Mouse (Mus musculus): ENCODE data around the gene Cyb5b.
"Not testable (repeated sequence)": the region's sequence is repeated elsewhere in the genome, so short reads cannot be mapped to it uniquely, and the experiment has no call there.

Gene Cyb5b

DNA sequence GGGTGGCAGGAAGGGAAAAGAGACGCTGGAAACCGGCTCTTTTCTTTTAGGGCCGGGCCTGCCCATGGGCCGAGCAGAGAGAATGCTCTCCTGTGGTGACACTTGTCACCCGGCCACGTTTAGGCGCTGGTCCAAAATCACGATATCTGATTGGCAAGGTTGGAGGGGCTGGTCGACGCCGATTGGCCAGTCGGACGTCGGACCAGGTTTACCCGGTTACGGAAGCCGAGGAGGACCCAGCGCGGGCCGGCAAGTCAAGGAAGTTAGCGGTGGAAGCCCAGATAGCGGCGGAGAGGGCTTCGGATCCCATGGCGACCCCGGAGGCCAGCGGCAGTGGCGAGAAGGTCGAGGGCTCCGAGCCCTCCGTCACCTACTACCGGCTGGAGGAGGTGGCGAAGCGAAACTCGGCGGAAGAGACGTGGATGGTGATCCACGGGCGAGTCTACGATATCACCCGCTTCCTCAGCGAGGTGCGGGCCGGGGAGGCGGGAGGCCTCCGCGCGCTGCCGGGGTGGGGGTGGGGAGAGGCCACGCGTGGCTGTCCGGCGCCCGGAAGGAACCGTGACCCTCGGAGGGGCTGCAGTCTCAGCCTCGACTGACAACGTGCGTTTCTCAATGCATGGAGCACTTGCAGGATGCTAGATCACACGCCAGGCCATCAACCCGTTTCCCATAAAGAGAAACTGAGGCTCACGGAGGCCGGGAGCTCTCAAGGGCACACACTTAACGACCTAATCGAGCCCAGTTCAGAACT is at the start of gene Cyb5b:
TSS of gene Cyb5b (plus strand) at position 237 of the 754 bp plus-strand sequence.
- peak; percentile 93 for DNase-seq (ENCODE audit: low read depth, low spot score)

DNA sequence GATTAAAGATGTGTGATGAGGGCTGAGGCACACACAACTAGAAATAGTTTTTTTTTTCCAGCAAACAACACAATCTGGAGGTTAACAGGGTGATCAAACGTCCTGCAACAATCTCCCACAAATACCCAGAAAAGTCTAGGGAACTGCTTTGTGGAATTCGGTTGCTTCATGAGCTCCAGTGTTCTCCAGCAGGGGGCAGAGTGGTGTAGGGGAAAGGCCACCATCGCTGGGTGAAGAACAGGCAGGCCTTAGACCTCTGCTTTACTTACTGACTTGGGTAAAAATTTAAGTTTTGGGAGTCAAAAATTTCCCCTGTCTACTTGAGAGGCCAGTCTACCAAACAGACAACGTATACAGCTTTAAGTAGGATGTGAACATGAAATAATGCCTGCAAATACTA is 45.9 kb upstream of the Cyb5b start:
- DNase-seq (ENCODE audit: low read depth, low spot score) = peak; percentile 38

DNA sequence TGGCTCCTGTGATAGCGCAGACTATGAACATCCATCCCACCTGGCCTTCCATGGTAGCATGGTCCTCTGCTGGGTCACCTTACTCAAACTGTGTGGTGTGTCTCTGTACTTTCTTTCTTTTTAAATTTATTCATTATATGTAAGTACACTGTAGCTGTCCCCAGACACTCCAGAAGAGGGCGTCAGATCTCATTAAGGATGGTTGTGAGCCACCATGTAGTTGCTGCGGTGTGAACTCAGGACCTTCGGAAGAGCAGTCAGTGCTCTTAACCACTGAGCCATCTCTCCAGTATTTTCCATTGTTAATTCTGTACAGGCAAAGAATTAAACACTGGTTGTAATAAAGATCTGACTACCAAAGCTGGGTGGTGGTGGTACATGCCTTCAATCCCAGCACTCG is 42.4 kb upstream of the Cyb5b start:
- DNase-seq (ENCODE audit: low read depth, low spot score) = not testable (repeated sequence)

DNA sequence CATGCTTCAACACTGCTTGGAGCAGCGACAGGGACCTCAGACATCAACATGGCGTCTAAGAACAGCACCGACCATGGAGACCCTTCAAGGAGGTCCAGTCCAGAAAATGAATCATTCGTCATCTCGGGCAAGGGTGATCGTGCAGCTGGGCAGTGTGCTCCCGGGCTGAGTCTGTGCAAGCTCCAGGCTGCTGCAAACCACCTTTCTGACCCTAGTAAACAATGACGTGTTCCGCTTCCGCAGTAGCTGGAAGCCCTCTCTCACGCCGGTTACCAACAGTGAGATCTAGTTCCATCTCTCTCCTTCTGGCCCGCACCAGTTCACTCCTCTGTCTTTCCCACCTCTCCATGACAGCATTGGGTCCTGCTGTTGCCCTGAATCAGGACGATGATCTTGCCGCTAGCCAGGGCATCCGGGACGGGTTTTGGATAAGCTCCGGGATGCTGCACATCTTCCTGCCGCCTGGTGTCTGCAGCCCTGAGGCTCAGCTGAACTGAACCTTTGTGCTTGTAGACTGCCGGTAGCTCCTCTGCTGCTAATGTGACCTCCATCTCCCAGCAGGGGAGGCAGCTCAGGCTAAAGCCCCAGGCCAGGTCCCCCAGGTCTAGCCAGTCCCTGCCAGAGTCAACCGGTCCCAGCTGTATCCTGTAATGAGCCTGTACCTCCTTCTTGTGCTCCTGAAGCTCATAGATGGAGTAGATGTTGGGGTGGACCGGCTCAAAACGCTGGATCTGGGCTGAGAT is 41.3 kb upstream of the Cyb5b start:
- DNase-seq (ENCODE audit: low read depth, low spot score) = no peak

DNA sequence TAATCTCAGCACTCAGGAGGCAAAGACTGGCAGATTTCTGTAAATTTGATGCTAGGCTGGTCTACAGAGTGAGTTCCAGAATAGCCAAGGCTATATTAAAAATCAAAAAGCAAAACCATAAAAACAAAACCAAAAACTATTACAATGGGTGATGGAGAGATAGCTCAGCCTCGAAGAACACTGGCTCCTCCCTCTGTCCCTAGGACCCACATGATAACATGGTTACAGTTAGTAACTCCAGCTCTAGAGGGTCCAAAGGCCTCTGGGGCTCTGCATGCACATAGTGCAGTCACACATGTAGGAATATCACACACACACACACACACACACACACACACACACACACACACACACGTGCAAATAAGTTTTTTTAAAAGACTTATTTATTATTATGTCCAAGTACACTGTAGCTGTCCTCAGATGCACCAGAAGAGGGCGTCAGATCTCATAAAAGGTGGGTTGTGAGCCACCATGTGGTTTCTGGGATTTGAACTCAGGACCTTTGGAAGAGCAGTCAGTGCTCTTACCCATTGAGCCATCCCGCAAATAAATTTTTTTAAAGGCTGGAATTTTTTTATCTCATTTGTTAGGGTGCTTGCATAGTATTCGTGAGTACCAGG is 40.5 kb upstream of the Cyb5b start:
- DNase-seq (ENCODE audit: low read depth, low spot score) = no peak

DNA sequence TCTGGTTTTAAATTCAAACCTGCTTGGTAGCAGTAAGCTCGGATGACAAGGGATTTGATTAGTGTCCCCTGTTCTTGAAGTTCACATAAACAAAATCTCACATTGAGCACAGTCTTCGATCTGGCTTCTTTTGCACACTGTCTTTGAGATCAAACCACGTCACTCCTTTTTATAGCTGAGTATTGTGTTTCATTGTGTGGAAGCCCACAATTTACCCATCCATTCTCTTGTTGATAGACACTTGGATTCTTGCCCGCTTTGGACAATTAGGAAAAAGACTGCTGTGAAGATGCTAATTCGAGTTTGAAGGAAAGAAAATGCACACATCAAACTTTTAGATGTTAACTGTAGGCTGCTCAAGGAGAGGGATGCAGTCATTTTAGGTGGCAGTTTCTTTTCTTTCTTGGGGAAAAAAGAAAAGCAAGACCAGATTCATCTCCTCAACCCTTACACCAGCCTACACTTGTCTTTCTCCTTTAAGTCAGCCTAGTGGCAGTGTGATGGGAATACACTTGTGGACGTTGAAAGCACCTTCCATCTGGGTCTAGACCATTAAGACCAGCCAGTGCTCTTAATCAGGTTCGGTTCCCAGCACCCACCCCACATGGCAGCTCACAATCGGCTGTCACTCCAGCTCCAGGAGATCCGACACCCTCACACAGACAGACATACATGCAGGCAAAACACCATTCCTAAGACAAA is 39.7 kb upstream of the Cyb5b start:
- no peak for DNase-seq (ENCODE audit: low read depth, low spot score)

DNA sequence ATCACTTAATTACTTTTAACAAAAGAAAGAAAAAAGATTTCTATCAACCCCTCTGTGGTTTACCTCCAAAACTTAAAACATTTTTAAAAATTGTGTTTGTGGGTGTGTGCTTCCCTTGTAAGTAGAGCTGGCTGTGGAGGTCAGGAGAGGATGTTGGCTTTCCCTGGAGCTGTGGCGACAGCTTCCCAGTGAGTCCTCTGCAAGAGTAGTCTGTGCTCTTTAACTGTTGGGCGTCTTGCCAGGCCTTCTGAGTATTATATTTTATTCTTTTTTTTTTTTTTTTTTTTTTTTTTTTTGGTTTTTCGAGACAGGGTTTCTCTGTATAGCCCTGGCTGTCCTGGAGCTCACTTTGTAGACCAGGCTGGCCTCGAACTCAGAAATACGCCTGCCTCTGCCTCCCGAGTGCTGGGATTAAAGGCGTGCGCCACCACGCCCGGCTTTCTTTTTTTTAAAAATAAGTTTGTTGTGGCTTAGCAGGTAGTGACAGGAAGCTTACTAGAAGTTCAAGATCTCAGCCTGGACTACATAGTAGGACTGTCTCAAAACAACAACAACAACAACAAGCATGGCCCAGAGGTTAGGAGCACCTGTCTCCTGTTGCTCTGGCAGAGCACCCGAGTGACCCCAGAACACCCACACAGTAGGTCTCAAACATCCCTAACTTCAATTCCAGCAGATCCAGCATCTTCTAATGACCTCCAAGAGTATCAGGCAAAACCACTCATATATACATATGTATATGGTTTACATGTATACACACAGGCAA is 38.9 kb upstream of the Cyb5b start:
- no peak for DNase-seq (ENCODE audit: low read depth, low spot score)

DNA sequence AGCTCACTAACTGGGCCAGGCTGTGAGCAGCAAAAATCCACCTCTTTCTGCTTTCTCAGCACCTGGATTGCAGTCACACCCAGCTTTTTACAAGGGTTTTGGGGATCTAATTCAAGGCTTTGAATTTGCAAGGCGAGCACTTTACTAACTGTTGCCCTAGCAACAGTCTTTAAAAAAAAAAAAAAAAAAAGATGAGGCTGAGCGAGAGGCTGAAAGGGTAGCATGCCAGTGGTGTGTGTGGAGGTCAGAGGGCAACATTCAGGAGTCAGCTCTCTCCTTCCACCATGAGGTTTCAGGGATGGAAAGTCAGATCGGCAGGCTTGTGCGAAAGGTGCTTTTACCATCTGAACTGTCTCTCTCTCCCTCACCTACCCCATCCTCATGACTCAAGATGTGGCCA is 37.2 kb upstream of the Cyb5b start:
- no peak for DNase-seq (ENCODE audit: low read depth, low spot score)

DNA sequence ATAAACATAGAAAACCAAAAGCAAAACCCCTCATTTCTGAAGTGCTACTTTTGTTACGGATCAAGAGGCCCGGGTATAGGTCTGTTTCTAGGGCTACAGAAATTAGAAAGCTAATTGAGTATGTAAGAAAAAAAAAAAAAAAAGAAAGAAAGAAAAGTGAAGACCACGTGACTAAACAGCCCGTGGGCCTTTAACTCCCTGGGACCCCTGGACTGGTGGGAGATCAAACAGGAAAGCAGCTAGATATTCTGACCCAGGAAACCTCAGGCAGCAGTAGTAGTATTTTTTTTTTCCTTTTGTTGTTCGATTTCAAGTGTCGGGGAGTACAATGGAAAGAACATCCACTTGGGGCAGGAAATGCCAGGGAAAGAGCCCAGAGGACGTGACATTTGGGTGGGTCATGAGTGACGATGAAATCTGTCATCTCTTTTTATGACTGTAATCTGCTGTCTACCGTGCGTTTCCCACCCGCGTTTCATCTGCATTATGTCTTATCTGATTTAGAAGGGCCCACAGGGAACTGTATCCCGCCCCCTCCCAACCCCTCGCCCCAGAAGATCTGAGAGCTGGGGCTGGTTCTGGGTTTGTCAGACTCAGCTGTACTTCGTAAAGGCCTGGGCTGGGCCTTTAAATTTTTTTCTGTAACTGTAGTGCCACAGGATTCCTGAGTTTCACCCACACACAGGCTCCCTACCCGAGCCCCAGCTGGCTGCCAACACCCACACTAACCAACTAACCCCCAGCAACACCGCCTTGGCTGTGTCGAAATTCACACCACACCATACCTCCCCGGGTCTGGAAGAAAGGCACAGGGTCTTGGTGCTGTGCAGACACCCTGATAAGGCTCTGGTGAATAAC is 36.1 kb upstream of the Cyb5b start:
- DNase-seq (ENCODE audit: low read depth, low spot score) = peak; percentile 47

DNA sequence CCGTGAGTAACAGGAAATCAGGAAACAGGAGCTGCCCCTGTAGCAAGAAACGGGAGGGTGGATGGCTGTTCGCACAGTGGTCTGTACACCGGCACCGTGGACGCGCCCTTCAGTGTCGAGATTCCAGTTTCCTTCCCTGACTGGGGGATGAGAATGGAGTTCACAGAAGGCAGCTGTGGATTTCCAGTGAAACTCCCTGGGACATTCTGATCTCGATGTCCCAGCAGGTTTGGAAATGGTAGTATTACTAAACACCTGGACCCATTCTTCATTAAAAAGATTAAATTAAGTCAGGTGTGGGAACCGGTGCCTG is 35.5 kb upstream of the Cyb5b start:
- no peak for DNase-seq (ENCODE audit: low read depth, low spot score)

DNA sequence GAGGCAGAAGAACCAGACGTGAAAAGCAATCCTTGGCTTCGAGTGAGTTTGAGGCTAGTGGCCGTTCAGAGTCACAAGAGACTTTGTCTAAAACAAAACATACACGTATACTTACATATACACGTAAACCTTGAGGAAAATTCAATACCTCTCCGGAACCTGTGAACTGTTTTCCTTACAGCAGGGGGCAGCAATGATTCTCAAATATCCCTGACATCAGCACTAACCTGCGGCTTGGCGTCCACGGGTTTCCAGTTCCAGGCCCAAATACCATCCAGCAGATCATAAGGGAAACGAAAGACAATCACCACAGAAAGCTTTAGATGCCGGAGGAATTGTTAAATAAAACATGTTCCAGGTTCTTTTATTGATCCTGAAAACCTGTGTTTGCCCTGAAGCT is 34.4 kb upstream of the Cyb5b start:
- no peak for DNase-seq (ENCODE audit: low read depth, low spot score)

DNA sequence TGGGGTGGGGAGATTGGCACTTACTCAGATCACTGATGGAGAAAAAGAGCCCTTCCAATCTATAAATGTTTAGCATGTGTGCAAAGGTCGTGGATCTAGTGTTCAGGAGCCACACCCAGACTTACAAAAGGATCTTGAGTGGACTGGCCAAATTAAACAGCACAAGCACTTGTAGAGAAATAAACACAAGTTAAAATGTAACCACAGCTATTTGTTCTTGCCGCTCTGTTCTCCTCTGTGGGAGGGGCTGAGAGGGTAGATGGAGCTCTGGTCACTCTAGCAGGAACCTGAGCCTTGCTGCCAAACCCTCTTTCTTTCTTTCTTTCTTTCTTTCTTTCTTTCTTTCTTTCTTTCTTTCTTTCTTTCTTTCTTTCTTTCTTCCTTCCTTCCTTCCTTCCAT is 33.4 kb upstream of the Cyb5b start:
- no peak for DNase-seq (ENCODE audit: low read depth, low spot score)

DNA sequence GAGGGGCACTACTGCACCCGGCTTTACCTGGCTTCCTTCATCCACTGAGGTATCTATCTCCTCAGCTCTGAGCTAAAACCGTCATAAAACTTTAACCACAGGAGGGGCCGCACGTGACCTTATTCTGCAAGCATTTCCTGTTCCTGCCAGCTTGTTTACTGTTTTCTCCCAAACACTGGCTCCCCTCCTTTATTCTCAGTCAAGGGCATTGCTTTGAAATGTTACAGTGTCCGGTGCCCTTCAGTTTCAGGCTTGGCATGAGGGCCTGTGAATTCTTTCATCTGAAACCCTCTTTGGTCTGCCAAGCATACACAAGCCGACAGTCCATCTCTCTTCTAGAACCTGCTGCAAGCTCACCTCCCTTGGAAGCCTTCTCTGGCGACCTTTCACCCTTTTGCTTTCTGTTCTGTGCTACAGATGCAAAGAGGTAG is 31.6 kb upstream of the Cyb5b start:
- DNase-seq (ENCODE audit: low read depth, low spot score) = no peak

DNA sequence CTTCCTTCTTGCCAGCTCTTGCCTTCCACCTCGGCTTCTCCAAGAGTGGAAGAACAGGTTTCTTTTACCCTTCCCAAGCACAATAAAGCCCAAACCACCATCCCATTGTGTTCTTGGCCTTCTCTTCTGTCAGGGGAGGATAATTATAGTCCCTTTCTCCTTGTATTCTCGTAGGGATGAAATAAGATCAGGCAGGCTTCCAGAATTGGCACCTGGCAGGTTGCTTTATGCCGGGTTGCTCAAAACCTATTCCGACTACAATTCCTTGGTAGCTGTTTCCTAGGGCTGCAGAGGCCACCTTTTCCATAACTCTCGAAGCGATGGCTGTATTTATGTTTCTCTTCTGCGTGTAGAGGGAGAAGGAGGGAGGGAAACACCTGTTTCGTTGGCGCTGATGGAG is 31.0 kb upstream of the Cyb5b start:
- no peak for DNase-seq (ENCODE audit: low read depth, low spot score)

DNA sequence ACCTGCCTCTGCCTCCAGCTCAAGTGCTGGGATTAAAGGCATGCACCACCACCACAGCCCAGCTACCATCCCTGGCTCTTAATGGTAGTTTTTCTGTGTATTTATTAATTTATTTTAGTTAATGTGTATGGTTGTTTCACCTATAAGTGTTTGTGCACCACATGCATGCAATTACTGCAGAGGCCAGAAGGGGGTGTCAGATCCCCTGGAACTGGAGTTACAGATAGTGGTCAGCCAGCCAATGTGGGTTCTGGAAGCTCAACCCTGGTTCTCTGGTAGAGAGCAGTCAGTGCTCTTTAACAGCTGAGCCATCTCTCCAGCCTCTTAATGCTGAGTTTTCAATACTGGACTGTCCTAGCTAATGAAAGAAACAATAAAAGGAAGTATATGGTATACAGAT is 29.6 kb upstream of the Cyb5b start:
- DNase-seq (ENCODE audit: low read depth, low spot score) = no peak

DNA sequence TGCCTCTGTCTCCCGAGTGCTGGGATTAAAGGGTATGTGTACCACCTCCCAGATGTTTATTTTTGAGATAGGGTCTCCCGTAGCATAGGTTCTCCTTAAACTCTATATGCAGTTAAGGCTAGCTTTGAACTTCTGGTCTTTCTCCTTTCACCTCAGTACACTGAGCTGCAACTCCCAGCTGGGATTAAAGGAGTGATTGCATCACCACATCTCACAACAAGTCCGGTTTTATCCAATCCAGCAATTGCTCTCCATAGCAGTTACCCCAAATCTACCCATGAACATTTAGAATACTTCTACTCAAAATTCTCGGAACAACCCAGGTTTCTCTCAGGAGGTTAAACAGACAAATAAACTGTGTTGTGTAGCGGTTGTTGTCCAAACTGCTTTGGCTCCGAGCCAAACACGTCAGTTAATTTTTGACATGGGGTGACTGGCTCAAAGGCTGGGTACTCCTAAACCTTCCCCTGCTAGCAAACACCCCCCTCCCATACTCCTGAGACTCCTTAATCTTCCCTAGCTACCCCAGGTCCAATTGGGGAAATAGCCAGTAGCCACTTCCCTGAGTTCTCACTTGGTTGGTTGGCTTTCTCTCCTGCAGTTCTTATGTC is 28.7 kb upstream of the Cyb5b start:
- no peak for DNase-seq (ENCODE audit: low read depth, low spot score)

DNA sequence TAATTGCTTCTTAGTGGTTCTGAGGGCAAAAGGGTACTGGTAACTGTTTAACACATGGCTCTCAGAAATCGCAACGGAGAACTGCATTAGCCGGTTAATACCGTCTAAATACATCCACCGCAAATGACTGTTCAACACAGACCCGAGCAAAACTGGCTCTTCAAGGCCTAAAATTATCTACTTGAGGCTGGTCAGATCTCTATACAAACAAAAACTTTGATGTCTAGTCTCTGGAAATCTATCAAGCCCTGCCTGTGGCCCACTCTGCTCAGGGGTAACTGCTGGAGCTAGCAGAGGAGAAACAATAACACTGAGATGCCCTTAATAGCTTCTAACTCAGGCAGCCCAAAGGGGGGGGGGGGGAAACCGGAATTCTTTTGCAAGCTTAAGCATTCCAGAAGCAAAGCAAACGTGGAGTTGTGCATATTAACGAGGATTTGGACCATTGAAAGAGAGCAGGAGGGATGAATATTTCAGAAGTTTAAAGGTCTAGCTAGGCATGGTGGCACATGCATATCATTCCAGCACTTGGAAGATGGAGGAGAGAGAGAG is 27.3 kb upstream of the Cyb5b start:
- no peak for DNase-seq (ENCODE audit: low read depth, low spot score)

DNA sequence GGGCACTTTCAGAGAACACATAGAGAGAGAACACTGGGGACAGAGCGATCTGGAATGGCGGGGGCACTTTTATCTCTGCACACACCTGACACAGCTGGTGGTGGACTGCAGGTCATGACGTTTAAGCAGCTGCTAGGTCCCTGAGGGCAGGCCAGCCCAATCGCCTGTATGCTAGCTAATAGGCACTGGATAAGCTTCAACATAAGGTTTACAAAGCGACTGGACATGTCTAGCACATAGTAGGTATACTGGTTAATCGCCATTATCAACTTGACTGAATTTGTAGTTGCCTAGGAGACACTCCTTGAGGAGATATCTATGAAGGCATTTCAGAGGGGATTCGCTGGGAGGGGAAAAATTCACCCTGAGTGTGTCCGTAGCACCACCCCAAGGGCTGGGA is 26.1 kb upstream of the Cyb5b start:
- no peak for DNase-seq (ENCODE audit: low read depth, low spot score)

DNA sequence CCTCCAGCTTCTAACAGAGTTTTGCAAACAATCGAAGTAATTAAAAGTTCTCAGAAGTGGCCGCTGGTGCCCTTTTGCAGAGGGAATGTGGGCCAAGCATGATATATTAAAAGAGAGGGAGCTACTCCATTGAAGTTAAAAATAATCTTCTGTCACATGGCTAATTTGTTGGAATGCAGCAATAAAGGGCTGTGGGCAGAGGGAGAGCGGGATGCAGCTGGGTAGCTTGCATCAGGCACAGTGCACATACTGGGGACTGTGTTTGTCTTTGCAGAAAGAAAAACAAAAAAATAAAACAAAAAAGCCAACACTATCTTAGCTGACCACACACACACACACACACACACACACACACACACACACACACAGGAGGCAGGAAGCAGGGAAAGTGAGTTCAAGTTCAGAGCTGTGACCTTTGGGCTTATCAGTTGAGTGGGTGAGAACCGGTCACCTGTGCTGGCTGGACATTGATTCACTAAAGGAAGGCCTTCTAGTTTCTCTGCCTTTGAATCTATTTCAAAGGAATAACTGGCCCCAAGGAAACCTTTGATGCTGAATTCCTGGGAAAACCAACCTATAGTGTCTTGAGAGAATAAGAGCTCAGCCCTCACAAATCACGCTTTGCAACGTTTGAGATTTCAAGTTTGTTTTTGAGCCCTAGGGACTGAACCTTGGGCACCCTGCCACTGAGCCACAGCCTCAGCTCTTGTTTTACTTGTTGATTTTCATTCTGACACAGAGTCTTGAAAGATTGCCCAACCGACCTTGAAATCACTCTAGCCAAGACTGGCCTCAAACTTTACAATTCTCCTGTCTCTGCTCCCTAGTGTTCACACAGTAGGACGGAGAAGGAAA is 21.0 kb upstream of the Cyb5b start:
- no peak for DNase-seq (ENCODE audit: low read depth, low spot score)
